Mouse (Mus musculus): ENCODE measurements at regions not wholly inside any gene's neighbourhood (a gene's known extent, or its start where the extent isn't known, plus 50 kb on each side); places are given as distances from the start of the nearest gene placed in this dataset.

DNA sequence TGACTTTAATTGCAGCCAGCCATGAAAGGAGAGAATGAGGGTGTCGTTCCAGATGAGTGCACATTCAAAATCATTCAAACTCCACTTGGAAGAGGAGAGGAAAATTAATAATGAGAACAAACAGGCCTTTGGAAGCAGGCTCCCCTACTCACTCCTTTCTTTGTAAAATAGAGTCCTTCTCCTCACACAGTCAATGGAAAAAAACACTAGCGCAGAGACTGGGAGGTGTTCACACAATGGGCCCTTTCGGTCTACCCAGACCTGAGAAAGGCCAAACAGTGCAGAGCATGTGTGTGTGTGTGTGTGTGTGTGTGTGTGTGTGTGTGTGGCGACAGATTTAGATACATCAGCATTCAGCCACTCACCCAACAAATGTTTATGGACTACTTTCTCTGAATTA is 56.0 kb upstream of the Lrig1 start:
- no peak for TF ChIP-seq CTCF (IDR thresholded peaks at IDR 0.05; ENCODE audit: insufficient read depth, low read depth, low read length)
- no peak for TF ChIP-seq POLR2A (IDR thresholded peaks at IDR 0.05; ENCODE audit: insufficient read depth, low read depth, low read length)
